Mouse (Mus musculus) intestine, postnatal 0 days (tissue): ENCODE results near the gene Ttll8. TPM values are rescaled to one million over a fixed set of nuclear protein-coding genes. Genes with fewer than 3 reads are reported as not detected.

Source experiments
- ATAC-seq: fragments of 200-750 bp; cut with Nextera tagmentation; 2 replicates; pipeline ENCODE4 v1.8.0; 2017; ENCODE audit warnings: mild to moderate bottlenecking, moderate TSS enrichment, moderate library complexity
- H3K27ac ChIP-seq: fragments of 300-500 bp; sonication (generic); 2 replicates; pipeline ENCODE4 v1.5.1; 2014; ENCODE audit warnings: mild to moderate bottlenecking, low read depth, low read length, moderate library complexity
- H3K27me3 ChIP-seq: fragments of 300-500 bp; sonication (generic); replicated peaks from 2 replicates; pipeline ENCODE4 v1.6.1; 2014; ENCODE audit warnings: low read length, mixed read lengths; ENCODE audit not compliant: control insufficient read depth, insufficient read depth
- H3K36me3 ChIP-seq: fragments of 300-500 bp; sonication (generic); 2 replicates; pipeline ENCODE4 v1.6.1; 2014; ENCODE audit warnings: mild to moderate bottlenecking, moderate library complexity; ENCODE audit not compliant: control insufficient read depth, insufficient read depth
- H3K4me1 ChIP-seq: fragments of 300-500 bp; sonication (generic); replicated peaks from 2 replicates; pipeline ENCODE4 v1.6.1; 2014; ENCODE audit warnings: antibody characterized with exemption, low read length, mixed read lengths; ENCODE audit not compliant: control insufficient read depth, insufficient read depth
- H3K4me2 ChIP-seq: fragments of 300-500 bp; sonication (generic); replicated peaks from 2 replicates; pipeline ENCODE4 v1.6.1; 2014; ENCODE audit warnings: low read depth, mild to moderate bottlenecking, moderate library complexity
- H3K4me3 ChIP-seq: fragments of 300-500 bp; sonication (generic); 2 replicates; pipeline ENCODE4 v1.5.1; 2014; ENCODE audit warnings: low read depth, low read length
- H3K9ac ChIP-seq: fragments of 300-500 bp; sonication (generic); 2 replicates; pipeline ENCODE4 v1.6.1; 2014; ENCODE audit warnings: mild to moderate bottlenecking, low read depth, low read length
- H3K9me3 ChIP-seq: fragments of 300-500 bp; sonication (generic); 2 replicates; pipeline ENCODE4 v1.6.1; 2016; ENCODE audit warnings: mixed run types; ENCODE audit not compliant: control insufficient read depth
- CTCF ChIP-seq: sonication (generic); IDR thresholded peaks from 2 replicates; pipeline ENCODE4 v1.5.1; 2016; ENCODE audit warnings: low read depth, mild to moderate bottlenecking, control low read depth, antibody characterized with exemption, moderate library complexity
- WGBS: fragments of 180-500 bp; shearing (Covaris S2); extraction: QIAGEN DNeasy Blood & Tissue Kit; methylation state at CpG from one replicate; pipeline ENCODE4 v1.1.7; 2014; 5-methylcytosine and 5-hydroxymethylcytosine counted together
- polyA plus RNA-seq: library from polyadenylated mRNA; unstranded; fragments of >200 nt; fragmentation: Nextera tagmentation; extraction: Ambion mirVana; gene quantifications from 2 replicates; pipeline ENCODE4 v1.2.1, GENCODE M21; 2015

Ttll8 gene
- polyA plus RNA-seq, 1 experiment from 2014 or later: not detected

DNA sequence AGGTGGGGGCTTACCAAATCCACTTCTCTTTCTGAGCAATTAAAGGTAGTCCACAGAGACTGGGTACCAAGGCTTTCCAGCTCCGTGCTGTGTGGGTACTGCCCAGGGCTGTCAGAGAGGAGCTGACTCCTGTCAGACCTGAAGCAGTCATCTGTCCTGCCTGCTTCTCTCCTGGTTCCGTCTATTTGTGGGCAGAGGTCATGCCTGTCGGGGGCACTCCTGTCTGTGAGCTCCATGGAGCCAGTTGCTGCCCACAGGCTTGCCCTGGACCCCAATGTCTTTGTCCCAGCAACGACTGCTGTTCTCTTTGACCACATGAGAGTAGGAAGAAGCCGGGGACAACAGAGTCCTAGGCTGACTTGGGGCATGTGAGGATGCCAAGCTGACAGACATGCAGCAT is 97.6 kb downstream of the Ttll8 start:
- H3K27ac ChIP-seq: no peak overlapping the region
- 84% methylated on average over 5 of the region's 5 CpGs for WGBS
- no peak for TF ChIP-seq CTCF

GRCm38 (mm10) chr15:88855896-88856417 is 98.3 kb downstream of the Ttll8 start:
- WGBS: 70% methylated on average over 6 of the region's 6 CpGs
- Histone ChIP-seq H3K27me3 (no peaks in the 10 kb centered on the region), H3K9ac (no peak overlapping the region), H3K4me1 (peaks cover 10% of the 10 kb centered on the region), H3K27ac (no peak overlapping the region), H3K4me2 (no peak overlapping the region), H3K9me3 (no peaks in the 10 kb centered on the region), H3K4me3 (no peak overlapping the region), H3K36me3 (no peaks in the 10 kb centered on the region)
- TF ChIP-seq CTCF: no peak
- ATAC-seq: no peak

More for the DNA sequence above, 97.6 kb downstream of the Ttll8 start:
- no peaks in the 10 kb centered on the region for H3K27me3 ChIP-seq
- H3K36me3 ChIP-seq: no peaks in the 10 kb centered on the region
- H3K9ac ChIP-seq: no peak overlapping the region
- H3K4me3 ChIP-seq: no peak overlapping the region
- peaks cover 5% of the 10 kb centered on the region; the same call in 1 of the 2 replicates for H3K4me1 ChIP-seq
- ATAC-seq: no peak
- H3K4me2 ChIP-seq: no peak overlapping the region
- no peaks in the 10 kb centered on the region for H3K9me3 ChIP-seq

GRCm38 (mm10) chr15:88854969-88855830 is 99.0 kb downstream of the Ttll8 start:
- TF ChIP-seq CTCF: no peak
- no peak for ATAC-seq
- Histone ChIP-seq H3K36me3 (no peaks in the 10 kb centered on the region), H3K4me1 (peaks cover 15% of the 10 kb centered on the region), H3K9me3 (no peaks in the 10 kb centered on the region), H3K27ac (no peak overlapping the region), H3K4me2 (0 out of 2 replicates have a peak overlapping the region, but pooled peaks have one; percentile 6), H3K4me3 (no peak overlapping the region), H3K27me3 (no peaks in the 10 kb centered on the region), H3K9ac (no peak overlapping the region)
- WGBS: 66% methylated on average over 14 of the region's 15 CpGs

DNA sequence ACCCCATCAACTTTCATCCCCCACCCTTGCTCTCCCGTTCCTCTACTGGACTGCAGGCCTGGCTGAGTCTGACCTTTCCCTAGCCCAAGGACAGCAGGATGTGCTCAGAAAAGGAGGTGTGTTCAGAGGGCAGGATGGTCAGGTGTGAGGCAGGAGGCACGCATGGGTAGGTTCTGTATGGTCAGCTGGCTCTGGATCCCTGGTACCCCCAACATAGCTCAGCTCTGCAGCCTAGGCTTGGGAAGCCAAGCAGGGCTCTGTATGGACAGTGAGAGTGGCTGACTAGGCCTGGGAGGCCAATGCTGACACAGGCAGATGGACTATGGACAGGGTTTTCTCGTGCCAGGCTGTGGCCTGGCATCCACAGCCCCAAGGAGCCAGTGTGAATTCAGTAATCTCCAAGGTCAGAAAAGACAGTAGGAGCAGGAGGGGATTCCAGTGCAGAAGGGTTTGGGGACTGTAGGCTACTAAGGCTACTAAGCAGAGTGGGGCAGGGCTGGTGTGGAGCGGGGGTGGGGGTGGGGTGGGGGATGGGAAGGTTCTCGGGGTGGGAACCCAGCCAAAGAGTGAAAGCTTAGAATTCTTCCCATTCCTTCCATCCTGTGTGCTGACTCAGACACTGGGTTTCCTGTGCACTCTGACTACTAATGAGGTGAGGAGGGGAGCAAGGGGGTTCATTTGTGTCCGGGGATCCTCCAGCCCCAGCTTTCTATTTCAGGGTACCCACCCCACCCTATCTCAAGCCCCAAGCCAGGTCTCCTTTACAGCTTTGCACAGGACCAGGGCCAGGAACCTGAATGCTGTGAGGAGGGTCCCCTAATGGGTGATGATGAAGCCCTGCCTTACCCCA is 99.9 kb downstream of the Ttll8 start:
- Histone ChIP-seq H3K9ac (no peak overlapping the region), H3K4me2 (0 out of 2 replicates have a peak overlapping the region, but pooled peaks have one; percentile 6), H3K36me3 (no peaks in the 10 kb centered on the region), H3K4me1 (peaks cover 15% of the 10 kb centered on the region), H3K27me3 (no peaks in the 10 kb centered on the region), H3K27ac (no peak overlapping the region), H3K4me3 (no peak overlapping the region), H3K9me3 (no peaks in the 10 kb centered on the region)
- 48% methylated on average over 6 of the region's 6 CpGs for WGBS
- no peak for ATAC-seq
- TF ChIP-seq CTCF: no peak

DNA sequence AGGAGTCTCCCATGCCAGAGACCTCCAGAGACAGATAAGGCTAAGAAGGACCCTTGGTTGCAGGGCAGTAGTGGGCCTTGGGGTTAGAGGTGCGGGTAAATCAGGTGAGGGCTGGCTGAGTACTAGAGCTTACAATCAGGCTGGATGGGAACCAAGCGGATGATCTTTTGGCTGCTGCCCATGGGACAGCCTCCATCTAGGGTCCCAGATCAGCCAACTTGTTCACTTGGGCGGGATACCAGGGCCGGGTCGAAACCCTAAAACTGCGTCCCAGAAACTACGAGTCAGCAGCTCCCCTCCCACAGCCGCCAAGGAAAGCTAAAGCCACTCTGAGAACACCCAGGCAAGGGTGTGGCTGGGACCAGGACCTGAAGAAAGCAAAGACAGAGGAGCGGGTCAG is 101.1 kb downstream of the Ttll8 start:
- no peak overlapping the region for H3K27ac ChIP-seq
- H3K36me3 ChIP-seq: no peaks in the 10 kb centered on the region
- H3K4me2 ChIP-seq: no peak overlapping the region
- no peaks in the 10 kb centered on the region for H3K27me3 ChIP-seq
- WGBS: 81% methylated on average over 9 of the region's 9 CpGs
- no peaks in the 10 kb centered on the region for H3K9me3 ChIP-seq
- no peak for TF ChIP-seq CTCF
- H3K4me3 ChIP-seq: no peak overlapping the region
- no peak overlapping the region for H3K9ac ChIP-seq
- ATAC-seq: no peak
- H3K4me1 ChIP-seq: peaks cover 15% of the 10 kb centered on the region
